Mouse (Mus musculus) C2C12 (cell line): Measurements from ENCODE around the gene Mpc2.

Source experiments
- CEBPB ChIP-seq: IDR thresholded peaks from one replicate; pipeline ENCODE4 v1.6.1; 2011; ENCODE audit warnings: low read depth, mild to moderate bottlenecking, control low read depth, moderate library complexity
- CTCF ChIP-seq: IDR thresholded peaks from one replicate; pipeline ENCODE4 v1.5.1; 2011; ENCODE audit not compliant: control insufficient read depth, insufficient read depth, insufficient read length
- MAX ChIP-seq: IDR thresholded peaks from one replicate; pipeline ENCODE4 v1.6.1; 2011; ENCODE audit warnings: mild to moderate bottlenecking, control low read depth
- MYOD1 ChIP-seq: IDR thresholded peaks from one replicate; pipeline ENCODE4 v1.6.1; 2011; ENCODE audit warnings: low read depth; ENCODE audit not compliant: control insufficient read depth, insufficient read length
- MYOG ChIP-seq: IDR thresholded peaks from one replicate; pipeline ENCODE4 v1.6.1; 2011; ENCODE audit not compliant: control insufficient read depth, insufficient read length; ENCODE audit errors: extremely low read depth
- USF1 ChIP-seq: IDR thresholded peaks from one replicate; pipeline ENCODE4 v1.6.1; 2011; ENCODE audit warnings: low read depth, mild to moderate bottlenecking, control low read depth, moderate library complexity

DNA sequence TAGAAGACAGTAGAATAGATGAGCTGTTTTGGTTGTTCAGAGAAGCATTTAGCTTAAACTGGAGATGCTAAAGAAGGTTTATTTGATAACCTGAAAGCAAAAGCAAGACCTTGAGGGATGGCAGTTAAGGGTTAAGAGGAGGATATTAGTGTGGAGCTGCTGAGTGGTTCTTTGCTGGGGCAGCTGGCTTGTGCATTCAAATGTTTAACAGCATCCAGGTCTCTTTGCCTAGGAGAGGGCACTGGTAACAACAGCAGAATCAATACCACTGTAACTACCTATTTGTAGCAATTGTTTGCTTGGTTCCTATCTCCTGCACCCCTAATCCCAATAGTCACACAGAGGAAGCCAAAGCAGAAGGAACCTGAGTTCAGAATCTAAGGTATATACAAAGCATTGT lies 9.3 kb downstream of the Mpc2 start:
- TF ChIP-seq CTCF (no peak), USF1 (no peak), MYOD1 (no peak), MAX (no peak), MYOG (no peak), CEBPB (no peak)
